Mouse (Mus musculus) liver, postnatal 0 days (tissue): ENCODE data around the gene Rin2. TPM values are rescaled to one million over a fixed set of nuclear protein-coding genes. Genes with fewer than 3 reads are reported as not detected.

Experiments used
- ATAC-seq: fragments of 200-750 bp; cut with Nextera tagmentation; 2 replicates; pipeline ENCODE4 v1.8.0; 2017; ENCODE audit warnings: mild to moderate bottlenecking, moderate library complexity
- DNase-seq: peaks from one replicate; pipeline ENCODE4 v3.0.0-alpha.2; 2016
- H3K27ac ChIP-seq: fragments of 300-500 bp; sonication (generic); 2 replicates; pipeline ENCODE4 v1.5.1; 2014; ENCODE audit warnings: antibody characterized with exemption, moderate library complexity, mild to moderate bottlenecking, low read depth
- H3K27me3 ChIP-seq: fragments of 300-500 bp; sonication (generic); 2 replicates; pipeline ENCODE4 v1.6.1; 2014; ENCODE audit warnings: low read length, control low read depth, mixed read lengths; ENCODE audit not compliant: insufficient read depth
- H3K36me3 ChIP-seq: fragments of 300-500 bp; sonication (generic); replicated peaks from 2 replicates; pipeline ENCODE4 v1.6.1; 2014; ENCODE audit warnings: mild to moderate bottlenecking, control low read depth, low read length, moderate library complexity, mixed read lengths; ENCODE audit not compliant: insufficient read depth
- H3K4me1 ChIP-seq: fragments of 300-500 bp; sonication (generic); 2 replicates; pipeline ENCODE4 v1.6.1; 2014; ENCODE audit warnings: antibody characterized with exemption, mild to moderate bottlenecking, control low read depth; ENCODE audit not compliant: insufficient read depth
- H3K4me2 ChIP-seq: fragments of 300-500 bp; sonication (generic); 2 replicates; pipeline ENCODE4 v1.6.1; 2014; ENCODE audit warnings: low read depth, mild to moderate bottlenecking, low read length, moderate library complexity, mixed read lengths
- H3K4me3 ChIP-seq: fragments of 300-500 bp; sonication (generic); 2 replicates; pipeline ENCODE4 v1.5.1; 2014; ENCODE audit warnings: low read depth, low read length
- H3K9ac ChIP-seq: fragments of 300-500 bp; sonication (generic); replicated peaks from 2 replicates; pipeline ENCODE4 v1.6.1; 2014; ENCODE audit warnings: mild to moderate bottlenecking, moderate library complexity
- H3K9me3 ChIP-seq: fragments of 300-500 bp; sonication (generic); 2 replicates; pipeline ENCODE4 v1.6.1; 2016; ENCODE audit warnings: mild to moderate bottlenecking, control low read depth, low read length, mixed read lengths
- CTCF ChIP-seq: sonication (generic); IDR thresholded peaks from 2 replicates; pipeline ENCODE4 v1.5.1; 2016; ENCODE audit warnings: antibody characterized with exemption, low read depth
- EP300 ChIP-seq: IDR thresholded peaks from 2 replicates; pipeline ENCODE4 v1.6.1; 2016; ENCODE audit warnings: antibody characterized with exemption, low read depth, mild to moderate bottlenecking
- WGBS: fragments of 180-500 bp; shearing (Covaris S2); extraction: QIAGEN DNeasy Blood & Tissue Kit; methylation state at CpG from one replicate; pipeline ENCODE4 v1.1.7; 2014; ENCODE audit not compliant: insufficient replicate concordance; 5-methylcytosine and 5-hydroxymethylcytosine counted together
- polyA plus RNA-seq: library from polyadenylated mRNA; unstranded; fragments of >200 nt; fragmentation: Nextera tagmentation; extraction: Ambion mirVana; gene quantifications from 2 replicates; pipeline ENCODE4 v1.2.1, GENCODE M21; 2015

The Rin2 gene
- polyA plus RNA-seq, 1 experiment from 2014 or later: 5.0 TPM

DNA sequence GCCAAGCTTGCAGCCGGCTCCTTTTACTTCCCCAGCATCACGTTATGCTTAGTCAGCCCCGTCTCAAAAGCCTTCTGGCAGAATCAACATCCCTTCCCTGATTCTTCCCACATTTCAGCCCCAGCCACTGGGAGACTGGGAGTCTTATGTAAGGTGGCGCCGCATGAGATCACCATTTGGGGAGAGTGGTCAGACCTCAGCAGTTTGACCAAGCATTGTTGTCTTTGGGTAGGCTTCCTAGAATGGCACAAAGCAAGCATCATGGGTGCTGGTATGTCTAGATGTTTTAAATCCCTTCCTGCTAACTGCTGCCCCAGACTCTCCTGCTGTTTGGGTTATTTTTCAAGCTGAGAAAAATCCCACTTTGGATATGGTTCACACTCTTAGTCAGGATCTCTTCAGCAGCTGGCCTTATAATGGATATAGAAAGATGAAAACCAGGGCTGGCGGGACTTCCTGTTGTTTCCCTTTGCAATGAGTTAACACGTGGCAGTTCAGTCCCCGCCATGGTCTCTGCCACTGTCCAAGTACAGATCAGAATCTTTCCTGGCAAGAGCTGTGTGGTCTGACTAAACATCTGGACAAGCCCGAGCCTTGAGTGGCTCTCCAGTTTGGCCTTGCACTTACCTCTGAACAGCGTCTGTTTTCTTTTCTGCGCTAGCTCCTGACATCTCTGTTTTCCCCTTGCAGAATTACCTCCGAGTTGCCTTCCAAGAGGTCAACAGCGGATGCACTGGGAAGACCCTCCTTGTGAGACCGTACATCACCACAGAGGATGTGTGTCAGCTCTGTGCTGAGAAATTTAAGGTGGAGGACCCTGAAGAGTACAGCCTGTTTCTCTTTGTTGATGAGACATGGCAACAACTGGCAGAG lies 210.1 kb downstream of the Rin2 start:
- H3K9ac ChIP-seq: no peak overlapping the region
- DNase-seq (no peak), ATAC-seq (no peak)
- TF ChIP-seq EP300 (no peak), CTCF (no peak)
- H3K36me3 ChIP-seq: peaks cover 21% of the 10 kb centered on the region
- no peaks in the 10 kb centered on the region for H3K9me3 ChIP-seq
- no peak overlapping the region for H3K4me3 ChIP-seq
- WGBS: 65% methylated on average over 14 of the region's 14 CpGs
- peaks cover 7% of the 10 kb centered on the region; the same call in 1 of the 2 replicates for H3K4me1 ChIP-seq
- no peaks in the 10 kb centered on the region for H3K27me3 ChIP-seq
- peak overlapping the region; percentile 55; the same call in 1 of the 2 replicates for H3K27ac ChIP-seq
- H3K4me2 ChIP-seq: no peak overlapping the region

DNA sequence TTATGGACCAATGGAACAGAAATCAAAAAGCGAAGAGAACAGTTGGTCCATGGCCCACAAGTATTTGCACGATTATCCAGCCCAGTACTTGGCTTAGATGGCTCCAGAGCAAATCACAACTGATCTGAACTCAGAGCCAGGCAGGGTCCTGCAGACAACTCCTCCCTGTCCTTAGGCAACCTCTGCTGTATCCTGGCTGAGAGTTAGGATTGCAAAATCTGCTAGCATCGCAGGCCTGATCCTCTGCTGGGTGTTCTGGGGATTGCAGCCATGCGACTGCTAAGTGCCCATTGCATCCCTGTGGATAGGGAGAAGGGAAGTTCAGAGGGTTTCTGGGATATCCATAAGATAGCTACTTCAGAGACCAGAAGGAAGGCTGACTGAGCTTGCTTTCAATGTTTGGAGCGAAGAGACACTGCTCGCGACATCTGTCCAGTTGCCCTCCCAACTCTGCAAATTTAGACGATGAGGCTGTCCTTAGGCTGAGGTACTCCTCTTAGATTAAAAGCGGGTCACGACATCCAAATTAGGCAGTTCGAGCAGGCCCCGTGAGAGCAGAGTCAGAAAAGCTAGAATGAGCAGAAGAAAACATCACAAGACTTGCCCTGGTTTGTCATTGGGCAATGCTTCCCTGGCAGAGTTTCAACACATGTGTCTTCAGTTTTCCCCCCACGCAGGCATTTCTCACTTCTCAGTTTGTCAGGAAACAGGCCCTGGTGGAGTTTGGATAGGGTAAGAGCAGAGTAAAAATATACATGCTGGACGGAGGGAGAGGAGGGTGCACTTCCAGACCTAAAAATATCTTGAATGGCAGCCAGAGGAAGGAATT lies 213.1 kb downstream of the Rin2 start:
- Histone ChIP-seq H3K4me1 (peaks cover 7% of the 10 kb centered on the region; the same call in 1 of the 2 replicates), H3K9ac (no peak overlapping the region), H3K27ac (peak overlapping the region; percentile 67), H3K4me2 (peak overlapping the region; percentile 11; the same call in 1 of the 2 replicates), H3K4me3 (no peak overlapping the region), H3K27me3 (no peaks in the 10 kb centered on the region), H3K9me3 (no peaks in the 10 kb centered on the region), H3K36me3 (peaks cover 13% of the 10 kb centered on the region)
- peak; percentile 65 for TF ChIP-seq CTCF
- TF ChIP-seq EP300: no peak
- WGBS: 44% methylated on average over 14 of the region's 14 CpGs
- ATAC-seq (peak; percentile 72), DNase-seq (peak; percentile 59)

DNA sequence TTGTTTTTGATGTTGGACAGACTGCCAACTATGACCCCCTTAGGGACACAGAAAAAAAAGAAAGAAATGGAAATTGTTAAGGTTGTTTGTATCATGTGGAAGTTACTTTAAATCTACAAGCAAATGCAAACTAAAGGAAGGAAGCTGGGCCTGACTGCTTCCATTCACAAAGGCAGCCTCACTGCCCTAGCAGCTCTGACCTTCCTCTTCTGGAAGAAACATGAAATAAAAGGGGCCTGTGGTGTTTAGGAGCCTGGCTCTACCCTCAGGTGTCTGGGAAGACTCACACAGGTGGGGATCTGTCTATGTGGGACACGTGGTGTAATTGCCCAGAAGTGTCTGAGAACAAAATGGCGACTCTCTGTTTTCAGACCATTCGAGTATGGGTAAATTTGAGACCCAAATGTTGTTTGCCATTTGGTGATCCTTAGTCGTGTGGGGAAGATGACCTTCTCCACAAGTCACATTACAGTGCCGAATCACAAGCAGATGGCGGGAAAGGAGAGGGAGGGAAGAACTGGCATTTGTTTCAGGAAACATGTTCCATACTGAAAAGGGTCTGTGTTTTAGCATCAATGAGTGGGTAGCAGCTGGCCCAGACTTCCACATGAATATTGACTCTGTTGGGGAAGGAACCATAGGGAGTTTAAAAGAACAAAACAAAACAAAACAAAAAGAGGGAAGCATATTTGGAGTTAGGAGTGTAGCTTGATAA lies 213.9 kb downstream of the Rin2 start:
- TF ChIP-seq CTCF (no peak), EP300 (no peak)
- Histone ChIP-seq H3K27ac (peak overlapping the region; percentile 66), H3K27me3 (no peaks in the 10 kb centered on the region), H3K4me1 (peaks cover 7% of the 10 kb centered on the region; the same call in 1 of the 2 replicates), H3K36me3 (peaks cover 7% of the 10 kb centered on the region), H3K9me3 (no peaks in the 10 kb centered on the region), H3K4me2 (no peak overlapping the region), H3K4me3 (no peak overlapping the region), H3K9ac (no peak overlapping the region)
- WGBS: 63% methylated on average over 6 of the region's 6 CpGs
- no peak for ATAC-seq
- DNase-seq: no peak

DNA sequence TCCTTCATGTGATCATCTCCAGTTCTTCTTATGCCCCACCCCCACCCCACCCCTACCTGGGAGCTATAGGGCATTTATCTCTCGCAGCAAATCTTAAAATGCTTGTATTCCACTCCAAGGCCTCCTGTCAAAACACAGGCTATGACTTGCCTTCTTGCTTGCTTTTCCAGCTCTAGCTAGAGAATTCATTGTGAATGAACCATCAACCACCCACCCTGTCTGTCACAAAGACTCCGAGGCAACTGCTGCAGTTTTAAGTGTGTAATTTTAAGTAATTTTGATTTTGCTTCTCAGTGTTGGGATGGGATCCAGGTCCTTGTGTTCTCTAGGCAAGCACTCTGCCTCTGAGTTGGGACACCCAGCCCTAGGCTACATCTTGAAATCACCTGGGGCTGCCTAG lies 215.6 kb downstream of the Rin2 start:
- H3K9me3 ChIP-seq: no peaks in the 10 kb centered on the region
- DNase-seq (no peak), ATAC-seq (no peak)
- no peaks in the 10 kb centered on the region for H3K27me3 ChIP-seq
- no peak overlapping the region for H3K4me2 ChIP-seq
- no peak overlapping the region for H3K9ac ChIP-seq
- no peak overlapping the region for H3K4me3 ChIP-seq
- WGBS: 74% methylated on average over 2 of the region's 2 CpGs
- no peak overlapping the region for H3K27ac ChIP-seq
- H3K36me3 ChIP-seq: peaks cover 6% of the 10 kb centered on the region
- peaks cover 7% of the 10 kb centered on the region; the same call in 1 of the 2 replicates for H3K4me1 ChIP-seq
- TF ChIP-seq EP300 (no peak), CTCF (no peak)

GRCm38 (mm10) chr2:145893756-145894155 lies 218.7 kb downstream of the Rin2 start:
- no peak overlapping the region for H3K4me3 ChIP-seq
- no peak overlapping the region for H3K27ac ChIP-seq
- H3K4me2 ChIP-seq: no peak overlapping the region
- no peaks in the 10 kb centered on the region for H3K36me3 ChIP-seq
- no peak for TF ChIP-seq EP300
- no peak for TF ChIP-seq CTCF
- WGBS: 98% methylated on average over 6 of the region's 6 CpGs
- H3K27me3 ChIP-seq: no peaks in the 10 kb centered on the region
- no peak overlapping the region for H3K9ac ChIP-seq
- ATAC-seq (no peak), DNase-seq (no peak)
- no peaks in the 10 kb centered on the region for H3K9me3 ChIP-seq
- H3K4me1 ChIP-seq: 0 out of 2 replicates have a peak, but pooled peaks cover 5% of the 10 kb centered on the region
